Mouse (Mus musculus) bone marrow macrophage, adult 2 months (primary cell): ENCODE data around the gene Rpl36.

Experiments used
- CTCF ChIP-seq: IDR thresholded peaks from 2 replicates; pipeline ENCODE4 v1.5.1; 2012; ENCODE audit warnings: low read depth, mild to moderate bottlenecking, low read length, moderate library complexity
- POLR2A ChIP-seq: IDR thresholded peaks from 2 replicates; pipeline ENCODE4 v1.6.1; 2012; ENCODE audit warnings: mild to moderate bottlenecking, low read depth, low read length, borderline replicate concordance

GRCm38 (mm10) chr17:56634023-56634422 is 20.8 kb downstream of the Rpl36 start:
- no peak for TF ChIP-seq CTCF
- no peak for TF ChIP-seq POLR2A
